Mouse (Mus musculus) kidney, adult 2 months (tissue): ENCODE measurements around the gene Rhoc.

Experiments
- CTCF ChIP-seq: fragments of 200-500 bp; conservative IDR thresholded peaks from 2 replicates; pipeline ENCODE4 v1.5.1; 2011; ENCODE audit warnings: low read depth, mild to moderate bottlenecking, control low read depth, low read length, moderate library complexity, mixed read lengths; ENCODE audit not compliant: insufficient read depth, insufficient read length
- POLR2A ChIP-seq: fragments of 200-500 bp; IDR thresholded peaks from one replicate; pipeline ENCODE4 v1.6.1; 2011; ENCODE audit warnings: low read depth, low read length, control low read depth

GRCm38 (mm10) chr3:104771460-104771859, 16.7 kb upstream of the Rhoc start:
- TF ChIP-seq CTCF = no peak
- no peak for TF ChIP-seq POLR2A
